Mouse (Mus musculus) hindbrain, embryonic 11.5 days (tissue): ENCODE results near the gene Fam83f. TPM values are rescaled to one million over a fixed set of nuclear protein-coding genes. Genes with fewer than 3 reads are reported as not detected.

Source experiments
- ATAC-seq: fragments of 200-750 bp; cut with Nextera tagmentation; 2 replicates; pipeline ENCODE4 v1.8.0; 2017; ENCODE audit warnings: mild to moderate bottlenecking, moderate TSS enrichment, moderate library complexity; ENCODE audit not compliant: low FRiP score
- DNase-seq: peaks from one replicate; pipeline ENCODE4 v3.0.0-alpha.2; 2015; ENCODE audit warnings: low spot score
- H3K27ac ChIP-seq: fragments of 300-500 bp; sonication (generic); 2 replicates; pipeline ENCODE4 v1.5.1; 2014; ENCODE audit warnings: mild to moderate bottlenecking, low read depth, low read length
- H3K27me3 ChIP-seq: fragments of 300-500 bp; sonication (generic); 2 replicates; pipeline ENCODE4 v1.6.1; 2014; ENCODE audit warnings: mild to moderate bottlenecking, low read length, moderate library complexity, mixed read lengths; ENCODE audit not compliant: control insufficient read depth, insufficient read depth
- H3K36me3 ChIP-seq: fragments of 300-500 bp; sonication (generic); 2 replicates; pipeline ENCODE4 v1.6.1; 2014; ENCODE audit warnings: mild to moderate bottlenecking, low read length, moderate library complexity, mixed read lengths; ENCODE audit not compliant: control insufficient read depth, insufficient read depth
- H3K4me1 ChIP-seq: fragments of 300-500 bp; sonication (generic); replicated peaks from 2 replicates; pipeline ENCODE4 v1.6.1; 2014; ENCODE audit warnings: low read length, mixed read lengths; ENCODE audit not compliant: control insufficient read depth, insufficient read depth
- H3K4me2 ChIP-seq: fragments of 300-500 bp; sonication (generic); replicated peaks from 2 replicates; pipeline ENCODE4 v1.6.1; 2014; ENCODE audit warnings: mild to moderate bottlenecking, low read depth, low read length
- H3K4me3 ChIP-seq: fragments of 300-500 bp; sonication (generic); 2 replicates; pipeline ENCODE4 v1.5.1; 2014; ENCODE audit warnings: low read depth, low read length
- H3K9ac ChIP-seq: fragments of 300-500 bp; sonication (generic); 2 replicates; pipeline ENCODE4 v1.6.1; 2014; ENCODE audit warnings: low read depth, low read length
- H3K9me3 ChIP-seq: fragments of 300-500 bp; sonication (generic); 2 replicates; pipeline ENCODE4 v1.6.1; 2016; ENCODE audit warnings: low read length; ENCODE audit not compliant: control insufficient read depth
- WGBS: fragments of 180-500 bp; shearing (Covaris S2); extraction: QIAGEN DNeasy Blood & Tissue Kit; methylation state at CpG from one replicate; pipeline ENCODE4 v1.1.7; 2014; 5-methylcytosine and 5-hydroxymethylcytosine counted together
- polyA plus RNA-seq: library from polyadenylated mRNA; unstranded; fragments of >200 nt; fragmentation: Nextera tagmentation; extraction: Ambion mirVana; gene quantifications from 2 replicates; pipeline ENCODE4 v1.2.1, GENCODE M21; 2014

Gene Fam83f
- polyA plus RNA-seq, 1 experiment from 2014 or later = 0.11 TPM

DNA sequence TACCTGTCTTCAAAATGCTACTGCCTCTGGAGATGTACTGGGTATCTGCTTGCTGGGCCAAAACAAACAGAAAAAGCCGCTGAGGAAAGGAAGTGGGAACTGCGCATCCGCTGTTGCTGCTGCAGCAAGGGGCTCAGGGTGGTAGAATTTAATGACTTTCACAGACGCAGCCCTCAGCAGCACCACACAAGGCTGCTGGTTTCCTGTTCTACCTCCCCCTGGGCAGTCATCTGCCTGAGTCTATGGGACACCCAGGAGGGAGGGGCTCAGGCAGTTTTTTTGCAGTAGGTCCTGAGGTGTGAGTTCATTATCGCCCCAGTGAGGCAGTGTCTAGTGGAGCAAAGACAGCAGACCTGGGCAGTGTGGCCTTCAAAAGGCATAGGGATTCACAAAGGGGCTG is 25.9 kb downstream of the Fam83f start:
- no peak overlapping the region for H3K4me2 ChIP-seq

DNA sequence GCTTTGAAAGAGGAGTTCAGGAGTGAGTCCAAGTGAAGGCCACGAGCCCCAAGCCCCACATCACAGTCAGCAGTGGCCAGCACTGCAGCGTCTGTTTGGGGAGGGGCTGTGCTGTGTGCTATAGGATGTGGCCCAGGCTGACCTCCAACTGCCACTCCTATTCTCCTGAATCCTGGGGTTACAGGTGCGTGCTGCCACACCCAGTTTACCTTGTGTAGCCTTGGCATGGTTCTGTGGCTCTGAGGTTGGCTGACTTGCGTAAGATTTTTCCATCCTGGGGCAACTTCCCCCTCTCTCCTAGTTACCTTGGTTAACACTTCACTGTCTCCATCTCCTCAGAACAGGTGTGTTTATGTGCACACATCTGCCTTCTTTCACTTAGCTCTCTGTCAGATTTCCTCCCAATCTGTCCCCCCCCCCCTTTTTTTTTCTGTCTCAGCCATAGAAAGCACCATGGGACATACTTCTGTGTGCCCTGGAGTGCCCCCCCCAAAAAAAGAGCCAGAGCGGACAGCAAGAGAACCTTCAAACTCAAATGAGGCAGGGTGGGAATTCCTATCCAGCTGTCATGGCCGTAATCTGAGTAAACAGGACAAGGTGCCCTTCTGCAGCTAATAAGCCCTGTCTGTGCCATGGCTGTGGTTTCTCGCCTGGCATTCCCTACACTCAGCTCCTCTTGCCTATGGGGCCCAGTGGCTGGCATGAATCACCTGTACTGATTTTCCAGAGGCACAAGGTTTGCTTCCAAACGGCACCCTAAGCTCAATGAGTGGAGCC is 30.0 kb downstream of the Fam83f start:
- H3K36me3 ChIP-seq = no peaks in the 10 kb centered on the region
- 0 out of 2 replicates have a peak overlapping the region, but pooled peaks have one; percentile 1 for H3K9ac ChIP-seq
- no peaks in the 10 kb centered on the region for H3K9me3 ChIP-seq
- ATAC-seq = no peak
- H3K4me2 ChIP-seq = no peak overlapping the region
- peaks cover 3% of the 10 kb centered on the region; the same call in 1 of the 2 replicates for H3K4me1 ChIP-seq
- no peak for DNase-seq
- no peaks in the 10 kb centered on the region for H3K27me3 ChIP-seq
- H3K27ac ChIP-seq = no peak overlapping the region
- H3K4me3 ChIP-seq = no peak overlapping the region
- 76% methylated on average over 8 of the region's 8 CpGs for WGBS

More for the DNA sequence above, 25.9 kb downstream of the Fam83f start:
- no peaks in the 10 kb centered on the region for H3K27me3 ChIP-seq
- H3K27ac ChIP-seq = no peak overlapping the region
- DNase-seq (no peak), ATAC-seq (no peak)
- no peak overlapping the region for H3K4me3 ChIP-seq
- H3K9ac ChIP-seq = no peak overlapping the region
- H3K4me1 ChIP-seq = peaks cover 5% of the 10 kb centered on the region; the same call in 1 of the 2 replicates
- H3K36me3 ChIP-seq = no peaks in the 10 kb centered on the region
- 57% methylated on average over 5 of the region's 5 CpGs for WGBS
- H3K9me3 ChIP-seq = no peaks in the 10 kb centered on the region

DNA sequence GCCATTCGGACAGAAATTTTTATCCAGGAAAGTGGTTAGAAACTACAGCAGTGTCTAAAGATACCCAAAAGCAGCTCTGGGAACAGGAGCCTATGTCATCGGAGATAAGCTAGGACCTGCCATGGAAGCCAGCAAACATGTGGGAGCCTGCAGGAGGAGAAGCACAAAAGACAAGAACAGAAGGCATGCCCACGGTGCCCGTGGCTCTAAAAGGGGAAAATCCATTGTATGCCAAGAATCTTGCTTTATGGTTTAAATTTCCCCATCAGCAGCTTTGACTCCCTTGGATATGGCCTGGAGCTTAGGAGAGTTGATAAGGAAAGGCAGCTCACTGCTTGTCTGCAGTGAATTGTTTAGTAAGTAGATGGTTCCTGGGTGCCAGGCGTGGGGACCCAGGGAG is 31.3 kb downstream of the Fam83f start:
- Histone ChIP-seq H3K27ac (no peak overlapping the region), H3K27me3 (no peaks in the 10 kb centered on the region), H3K4me1 (peaks cover 3% of the 10 kb centered on the region; the same call in 1 of the 2 replicates), H3K4me2 (no peak overlapping the region), H3K36me3 (no peaks in the 10 kb centered on the region), H3K9me3 (no peaks in the 10 kb centered on the region), H3K4me3 (no peak overlapping the region), H3K9ac (no peak overlapping the region)
- 87% methylated on average over 5 of the region's 5 CpGs for WGBS
- DNase-seq = no peak
- no peak for ATAC-seq

DNA sequence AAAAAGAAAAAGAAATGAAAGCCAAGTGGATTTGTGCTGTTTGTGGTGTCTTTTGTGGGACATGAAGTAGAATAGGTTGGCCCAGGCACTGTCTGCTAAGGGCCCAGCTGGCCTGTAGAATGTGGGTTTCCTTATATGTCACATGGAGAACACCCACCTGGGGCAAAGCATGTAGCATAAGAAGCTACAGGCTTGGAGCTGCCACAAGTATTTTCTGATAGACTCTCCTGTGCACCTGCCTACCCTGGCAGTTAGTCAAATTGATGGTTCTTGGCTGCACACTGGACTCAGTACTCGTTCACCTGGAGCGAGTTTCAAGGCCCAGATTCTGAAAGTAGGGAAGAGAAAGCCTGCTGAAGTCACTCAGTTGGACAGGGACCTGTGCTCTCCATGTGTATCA is 31.8 kb downstream of the Fam83f start:
- peaks cover 3% of the 10 kb centered on the region; the same call in 1 of the 2 replicates for H3K4me1 ChIP-seq
- H3K9me3 ChIP-seq = no peaks in the 10 kb centered on the region
- no peak overlapping the region for H3K9ac ChIP-seq
- H3K4me2 ChIP-seq = no peak overlapping the region
- H3K36me3 ChIP-seq = no peaks in the 10 kb centered on the region
- WGBS = 75% methylated on average over 2 of the region's 2 CpGs
- H3K27ac ChIP-seq = no peak overlapping the region
- no peak for ATAC-seq
- no peaks in the 10 kb centered on the region for H3K27me3 ChIP-seq
- no peak overlapping the region for H3K4me3 ChIP-seq
- no peak for DNase-seq

DNA sequence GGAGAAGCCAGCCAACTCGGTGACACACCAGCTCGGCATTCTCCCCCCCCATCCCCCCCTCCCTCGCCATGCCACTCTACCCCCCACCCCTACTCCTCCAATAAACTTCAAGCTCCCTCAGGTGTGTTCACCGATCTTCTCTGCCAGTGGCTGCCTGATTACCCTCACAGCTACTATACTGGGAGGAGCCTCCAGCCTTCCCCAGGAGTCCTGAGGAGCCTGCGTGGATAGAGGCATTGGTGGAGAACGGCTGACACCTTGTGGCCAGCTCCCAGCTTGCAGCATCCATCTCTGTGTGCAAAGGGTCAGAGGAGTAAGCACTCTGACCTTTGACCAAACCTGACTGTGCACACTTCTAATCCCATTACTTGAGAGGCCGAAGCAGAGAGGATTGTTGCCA is 32.6 kb downstream of the Fam83f start:
- WGBS = 10% methylated on average over 7 of the region's 7 CpGs
- ATAC-seq = peak; percentile 66
- no peak overlapping the region for H3K4me2 ChIP-seq

DNA sequence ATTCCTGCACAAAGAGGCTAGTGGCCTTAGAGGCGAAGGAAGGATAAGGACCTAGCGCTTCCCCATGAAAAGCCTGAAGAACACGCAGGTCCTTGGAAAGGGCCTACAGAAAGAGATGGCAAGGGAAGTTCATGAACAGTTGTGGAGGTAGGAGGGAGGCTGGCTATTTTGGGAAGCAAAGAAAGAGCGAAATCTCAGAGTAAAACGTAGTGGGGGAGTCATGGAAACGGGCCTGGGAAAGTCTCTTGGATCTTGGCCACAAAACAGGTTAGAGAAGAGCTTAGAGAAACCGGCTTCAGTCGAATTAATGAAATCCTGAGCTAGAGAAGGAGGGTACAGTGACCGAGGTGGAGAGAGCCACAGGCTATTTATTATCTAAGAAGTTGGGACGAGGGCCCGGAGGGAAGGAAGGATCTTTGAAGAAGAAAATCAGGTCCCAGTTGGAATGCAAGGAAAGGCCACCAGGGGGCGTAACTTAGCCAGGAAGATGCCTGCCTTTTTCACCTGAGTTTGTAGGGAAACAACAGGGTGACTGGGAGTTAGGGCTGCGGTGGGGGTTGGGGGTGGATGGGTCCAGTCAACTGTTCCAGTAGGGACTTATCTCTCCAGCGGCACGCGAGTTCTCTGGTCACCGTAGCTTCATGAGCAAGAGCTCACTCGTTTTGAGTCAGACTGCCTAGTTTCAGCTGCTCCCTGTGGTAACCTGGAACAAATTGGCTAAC is 34.3 kb downstream of the Fam83f start:
- Histone ChIP-seq H3K4me3 (peak overlapping the region; percentile 2; the same call in 1 of the 2 replicates), H3K4me2 (peak overlapping the region; percentile 46), H3K27me3 (no peaks in the 10 kb centered on the region), H3K9me3 (no peaks in the 10 kb centered on the region), H3K36me3 (no peaks in the 10 kb centered on the region), H3K9ac (peak overlapping the region; percentile 42; the same call in 1 of the 2 replicates), H3K4me1 (peaks cover 3% of the 10 kb centered on the region; the same call in 1 of the 2 replicates), H3K27ac (no peak overlapping the region)
- ATAC-seq = no peak
- WGBS = 28% methylated on average over 18 of the region's 18 CpGs
- DNase-seq = peak; percentile 89

More for the DNA sequence above, 32.6 kb downstream of the Fam83f start:
- Histone ChIP-seq H3K27me3 (no peaks in the 10 kb centered on the region), H3K9ac (no peak overlapping the region), H3K36me3 (no peaks in the 10 kb centered on the region), H3K4me1 (peaks cover 3% of the 10 kb centered on the region; the same call in 1 of the 2 replicates), H3K9me3 (no peaks in the 10 kb centered on the region), H3K4me3 (no peak overlapping the region), H3K27ac (no peak overlapping the region)
- DNase-seq = peak; percentile 83

DNA sequence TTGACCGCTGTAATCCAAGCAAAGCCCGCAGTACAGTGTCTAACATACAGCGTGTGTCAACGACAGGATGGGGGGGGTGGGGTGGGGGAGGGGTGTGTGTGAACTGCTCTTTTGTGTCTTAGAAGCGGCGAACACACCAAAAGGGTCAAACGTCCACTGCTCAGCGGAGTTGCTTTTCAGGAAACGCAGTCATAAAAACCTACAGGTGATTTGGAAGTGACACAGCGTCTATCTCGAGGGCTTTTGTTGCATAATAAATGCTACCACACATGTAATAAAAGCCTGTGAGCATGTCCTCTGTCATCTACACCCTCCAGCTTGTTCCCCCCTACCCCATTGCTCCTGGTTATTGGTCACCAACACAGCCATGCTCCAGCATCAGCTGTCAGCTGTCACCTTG is 34.9 kb downstream of the Fam83f start:
- peak overlapping the region; percentile 42; the same call in 1 of the 2 replicates for H3K9ac ChIP-seq
- peak overlapping the region; percentile 2; the same call in 1 of the 2 replicates for H3K4me3 ChIP-seq
- peaks cover 3% of the 10 kb centered on the region; the same call in 1 of the 2 replicates for H3K4me1 ChIP-seq
- 32% methylated on average over 11 of the region's 11 CpGs for WGBS
- H3K4me2 ChIP-seq = peak overlapping the region; percentile 46
- no peak for DNase-seq
- H3K27me3 ChIP-seq = no peaks in the 10 kb centered on the region
- H3K36me3 ChIP-seq = no peaks in the 10 kb centered on the region
- ATAC-seq = no peak
- H3K9me3 ChIP-seq = no peaks in the 10 kb centered on the region
- no peak overlapping the region for H3K27ac ChIP-seq

DNA sequence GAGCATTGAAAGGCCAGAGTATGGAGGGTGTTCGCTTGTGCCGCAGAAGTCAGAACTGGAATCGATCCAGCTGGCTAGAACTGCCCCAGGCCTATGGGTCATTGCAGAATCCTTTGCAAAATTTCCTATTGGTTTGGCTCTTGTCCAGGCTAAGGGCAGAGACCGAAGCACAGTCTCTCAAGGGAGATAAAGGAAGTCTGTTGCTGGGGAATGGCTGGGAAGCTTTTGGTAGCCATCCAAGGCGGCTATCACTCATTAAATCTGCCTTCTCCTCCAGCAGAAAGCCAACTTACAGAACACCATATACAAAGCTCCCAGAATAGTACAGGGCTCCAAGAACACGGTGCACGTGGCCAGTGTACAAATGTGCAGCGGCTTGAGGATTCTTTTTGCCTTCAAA is 35.4 kb downstream of the Fam83f start:
- H3K9ac ChIP-seq = no peak overlapping the region
- H3K9me3 ChIP-seq = no peaks in the 10 kb centered on the region
- DNase-seq = no peak
- WGBS = 79% methylated on average over 8 of the region's 8 CpGs
- no peaks in the 10 kb centered on the region for H3K36me3 ChIP-seq
- no peak overlapping the region for H3K27ac ChIP-seq
- no peak overlapping the region for H3K4me3 ChIP-seq
- no peak for ATAC-seq
- H3K27me3 ChIP-seq = no peaks in the 10 kb centered on the region
- H3K4me2 ChIP-seq = no peak overlapping the region
- H3K4me1 ChIP-seq = peaks cover 3% of the 10 kb centered on the region; the same call in 1 of the 2 replicates
